Mouse (Mus musculus) thymus, postnatal 10 days (tissue): ENCODE measurements at regions not wholly inside any gene's neighbourhood (a gene's known extent, or its start where the extent isn't known, plus 50 kb on each side); places are given as distances from the start of the nearest gene placed in this dataset.

Experiments
- DNase-seq, 2 experiments: peaks; one replicate each; pipeline ENCODE4 v3.0.0; 2021; ENCODE audit warnings: low spot score in 2 of 2

GRCm38 (mm10) chr15:88202736-88203135 is 397.4 kb upstream of the Zdhhc25 start:
- no peak for DNase-seq

- DNase-seq = no peak
Measured at GRCm38 (mm10) chr15:88213356-88213755, 386.7 kb upstream of the Zdhhc25 start.

- no peak for DNase-seq
Measured at GRCm38 (mm10) chr15:88214286-88214685, 385.8 kb upstream of the Zdhhc25 start.

- no peak for DNase-seq
Measured at GRCm38 (mm10) chr15:88229456-88229855, 370.6 kb upstream of the Zdhhc25 start.

- no peak for DNase-seq
Measured at GRCm38 (mm10) chr15:88244606-88245005, 355.5 kb upstream of the Zdhhc25 start.

GRCm38 (mm10) chr15:88245496-88246246 is 354.4 kb upstream of the Zdhhc25 start:
- no peak for DNase-seq

GRCm38 (mm10) chr15:88247974-88248625 is 352.0 kb upstream of the Zdhhc25 start:
- DNase-seq = peak; percentile 12 to 57

GRCm38 (mm10) chr15:88288051-88288450 is 312.1 kb upstream of the Zdhhc25 start:
- DNase-seq = no peak

- DNase-seq = no peak
Measured at GRCm38 (mm10) chr15:88288696-88289095, 311.4 kb upstream of the Zdhhc25 start.

GRCm38 (mm10) chr15:88290740-88291363 is 309.2 kb upstream of the Zdhhc25 start:
- DNase-seq = no peak

- no peak for DNase-seq
Measured at GRCm38 (mm10) chr15:88299061-88299460, 301.0 kb upstream of the Zdhhc25 start.

- DNase-seq = no peak
Measured at GRCm38 (mm10) chr15:88311158-88311557, 288.9 kb upstream of the Zdhhc25 start.

- DNase-seq = no peak
Measured at GRCm38 (mm10) chr15:88314810-88315459, 285.2 kb upstream of the Zdhhc25 start.

- no peak for DNase-seq
Measured at GRCm38 (mm10) chr15:88318048-88318447, 282.1 kb upstream of the Zdhhc25 start.

GRCm38 (mm10) chr15:88319527-88319926 is 280.6 kb upstream of the Zdhhc25 start:
- DNase-seq = no peak

- DNase-seq = no peak
Measured at GRCm38 (mm10) chr15:88323584-88324375, 276.3 kb upstream of the Zdhhc25 start.

- no peak for DNase-seq
Measured at GRCm38 (mm10) chr15:88325108-88325507, 275.0 kb upstream of the Zdhhc25 start.

- no peak for DNase-seq
Measured at GRCm38 (mm10) chr15:88353206-88353605, 246.9 kb upstream of the Zdhhc25 start.

- no peak for DNase-seq
Measured at GRCm38 (mm10) chr15:88360375-88361035, 239.6 kb upstream of the Zdhhc25 start.

GRCm38 (mm10) chr15:88361351-88361750 is 238.8 kb upstream of the Zdhhc25 start:
- DNase-seq = no peak

GRCm38 (mm10) chr15:88362966-88363365 is 237.1 kb upstream of the Zdhhc25 start:
- DNase-seq = no peak
